Mouse (Mus musculus) small intestine, adult 2 months (tissue): ENCODE data around the gene Tradd. TPM values are rescaled to one million over a fixed set of nuclear protein-coding genes. Genes with fewer than 3 reads are reported as not detected.

Source experiments
- H3K27ac ChIP-seq: fragments of 200-500 bp; 2 replicates; pipeline ENCODE4 v1.5.1; 2012; ENCODE audit warnings: low read depth, low read length, control low read depth, inconsistent platforms; ENCODE audit not compliant: insufficient read depth
- H3K27me3 ChIP-seq: fragments of 200-500 bp; 2 replicates; pipeline ENCODE4 v1.6.1; 2012; ENCODE audit warnings: mild to moderate bottlenecking, moderate library complexity, low read length, inconsistent platforms; ENCODE audit not compliant: control insufficient read depth, insufficient read depth
- H3K36me3 ChIP-seq: fragments of 200-500 bp; 2 replicates; pipeline ENCODE4 v1.6.1; 2012; ENCODE audit warnings: mild to moderate bottlenecking, low read length, control low read depth, inconsistent platforms; ENCODE audit not compliant: control insufficient read depth, insufficient read depth
- H3K4me1 ChIP-seq: fragments of 200-500 bp; 2 replicates; pipeline ENCODE4 v1.6.1; 2012; ENCODE audit warnings: low read length, inconsistent platforms, mixed read lengths; ENCODE audit not compliant: control insufficient read depth, insufficient read depth, insufficient read length
- H3K4me3 ChIP-seq: fragments of 200-500 bp; 2 replicates; pipeline ENCODE4 v1.5.1; 2012; ENCODE audit warnings: low read depth, mild to moderate bottlenecking, control low read depth, inconsistent platforms, low read length, moderate library complexity
- CTCF ChIP-seq: fragments of 200-500 bp; IDR thresholded peaks from 2 replicates; pipeline ENCODE4 v1.5.1; 2012; ENCODE audit warnings: low read depth, mild to moderate bottlenecking, control low read depth, inconsistent platforms, low read length, moderate library complexity, mixed read lengths; ENCODE audit not compliant: insufficient replicate concordance, insufficient read length; ENCODE audit errors: extremely low read depth
- POLR2A ChIP-seq: fragments of 200-500 bp; IDR thresholded peaks from 2 replicates; pipeline ENCODE4 v1.6.1; 2012; ENCODE audit warnings: low read depth, mild to moderate bottlenecking, control low read depth, inconsistent platforms, low read length, moderate library complexity
- WGBS: fragments of 180-500 bp; shearing (Covaris S2); methylation state at CpG from one replicate; pipeline ENCODE4 v1.1.7; 2018; 5-methylcytosine and 5-hydroxymethylcytosine counted together
- polyA plus RNA-seq: library from polyadenylated mRNA; depleted of rRNA; stranded (reverse); fragments of >200 nt; gene quantifications from 2 replicates; pipeline ENCODE4 v1.2.3, GENCODE M21; 2012; rRNA removed

The Tradd gene
- polyA plus RNA-seq, 1 experiment: 112 TPM

DNA sequence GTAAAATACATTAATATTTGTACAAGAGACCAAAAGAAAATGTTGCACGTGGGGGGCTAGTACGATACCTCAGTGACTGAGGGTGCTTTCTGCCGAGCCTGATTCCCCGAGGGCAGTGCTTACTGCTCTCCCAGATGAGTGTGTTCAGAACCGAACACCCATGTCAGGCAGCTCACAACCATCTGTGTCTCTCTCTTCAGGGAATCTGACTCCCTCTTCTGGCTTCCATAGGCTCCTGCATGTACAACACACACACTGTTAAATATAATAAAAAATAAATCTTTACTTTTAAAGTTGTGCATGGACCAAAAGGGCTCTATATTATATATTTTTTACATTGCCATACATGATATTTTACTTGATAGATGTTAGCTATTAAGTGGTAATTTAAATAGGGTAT lies 50.3 kb downstream of the Tradd start:
- WGBS: 88% methylated on average over 5 of the region's 5 CpGs
- Histone ChIP-seq H3K4me1 (no peaks in the 10 kb centered on the region), H3K27ac (no peak overlapping the region), H3K27me3 (no peaks in the 10 kb centered on the region), H3K36me3 (peaks cover 7% of the 10 kb centered on the region), H3K4me3 (no peak overlapping the region)
- TF ChIP-seq POLR2A: no peak
- TF ChIP-seq CTCF: no peak

DNA sequence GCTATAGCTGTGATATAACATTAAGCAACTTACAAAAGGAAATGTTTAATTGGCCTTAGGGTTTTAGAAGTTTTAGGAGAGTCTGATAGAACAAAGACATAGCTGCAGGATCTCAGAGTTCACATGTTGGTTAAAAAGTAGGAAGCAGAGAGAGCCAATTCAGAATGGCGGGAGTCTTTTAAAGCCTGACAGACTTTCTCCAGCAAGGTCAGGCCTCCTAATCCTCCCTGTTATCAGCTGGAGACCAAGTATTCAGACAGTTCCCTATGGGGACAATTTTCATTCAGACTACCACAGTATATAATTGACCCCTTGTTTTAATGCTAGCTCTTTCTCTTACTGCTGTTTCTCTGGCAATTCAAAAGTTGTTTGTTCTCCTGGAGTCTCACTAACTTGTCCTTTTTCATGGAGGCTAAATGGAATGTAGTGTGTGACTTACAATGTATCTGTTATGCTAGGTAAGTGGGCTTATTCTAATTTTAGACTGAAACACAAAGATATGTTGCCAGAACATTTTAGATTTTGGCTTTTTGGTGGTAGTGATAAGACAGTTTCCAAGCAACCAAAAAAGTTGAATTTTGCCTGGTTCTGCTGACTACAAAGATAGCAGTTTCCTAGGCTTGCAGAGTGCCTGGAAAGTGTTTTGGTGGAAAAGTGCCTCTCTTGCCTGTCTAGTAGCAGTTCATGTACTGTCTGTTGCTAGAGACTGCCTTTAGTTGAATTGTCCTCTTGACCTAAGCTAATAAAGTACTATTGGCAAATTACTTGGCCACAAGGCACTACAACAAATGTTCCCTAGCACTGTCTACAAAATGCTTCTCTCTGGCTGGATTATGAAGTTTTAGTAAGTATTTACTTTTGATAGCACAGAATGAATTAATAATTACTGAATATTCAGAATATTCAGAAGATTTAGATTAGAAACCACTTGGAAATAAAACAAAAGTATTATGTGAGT lies 55.0 kb downstream of the Tradd start:
- no peak for TF ChIP-seq POLR2A
- TF ChIP-seq CTCF: no peak
- H3K36me3 ChIP-seq: peaks cover 3% of the 10 kb centered on the region; the same call in 1 of the 2 replicates
- H3K4me3 ChIP-seq: no peak overlapping the region
- H3K4me1 ChIP-seq: no peaks in the 10 kb centered on the region
- 93% methylated on average over 1 of the region's 1 CpGs for WGBS
- H3K27ac ChIP-seq: no peak overlapping the region
- H3K27me3 ChIP-seq: no peaks in the 10 kb centered on the region

Other genes starting within 250 kb of the Tradd start
- gene Ces3a, start 216.0 kb downstream of the Tradd start, polyA plus RNA-seq: 0.22 and 1.3 TPM in 2 replicates
- 0.18 TPM in 1 of 2 replicates, not detected in the other for gene Ces3b, start 180.9 kb downstream of the Tradd start, polyA plus RNA-seq
- not detected in 2 replicates for gene Ces4a, start 132.8 kb downstream of the Tradd start, polyA plus RNA-seq
- gene Cbfb, start 93.9 kb downstream of the Tradd start, polyA plus RNA-seq: 2.3 and 2.9 TPM in 2 replicates
- gene D230025D16Rik, start 39.5 kb downstream of the Tradd start, polyA plus RNA-seq: 6.3 and 9.4 TPM in 2 replicates
- 8.6 and 13.8 TPM in 2 replicates for gene B3gnt9, start 9.5 kb downstream of the Tradd start, polyA plus RNA-seq
- 12.4 and 34.9 TPM in 2 replicates for gene Fbxl8, start within 50 bp of the Tradd start, polyA plus RNA-seq
- 1.2 and 1.3 TPM in 2 replicates for gene Hsf4, start 5.2 kb upstream of the Tradd start, polyA plus RNA-seq
- gene Nol3, start 11.5 kb upstream of the Tradd start, polyA plus RNA-seq: 0.52 and 1.1 TPM in 2 replicates
- 1.6 and 2.6 TPM in 2 replicates for gene 4931428F04Rik, start 25.3 kb upstream of the Tradd start, polyA plus RNA-seq
- gene Exoc3l, start 31.5 kb upstream of the Tradd start, polyA plus RNA-seq: 2.1 and 3.1 TPM in 2 replicates
- 81.4 and 152 TPM in 2 replicates for gene E2f4, start 33.1 kb upstream of the Tradd start, polyA plus RNA-seq
- gene Elmo3, start 41.0 kb upstream of the Tradd start, polyA plus RNA-seq: 39.6 and 107 TPM in 2 replicates
- gene Lrrc29, start 61.7 kb upstream of the Tradd start, polyA plus RNA-seq: 2.7 and 6.9 TPM in 2 replicates
- gene Tmem208, start 61.7 kb upstream of the Tradd start, polyA plus RNA-seq: 77.5 and 105 TPM in 2 replicates
- gene Fhod1, start 83.3 kb upstream of the Tradd start, polyA plus RNA-seq: 15.4 and 19.6 TPM in 2 replicates
- gene Slc9a5, start 84.2 kb upstream of the Tradd start, polyA plus RNA-seq: 1.4 and 3.1 TPM in 2 replicates
- 0.14 and 0.41 TPM in 2 replicates for gene Plekhg4, start 108.7 kb upstream of the Tradd start, polyA plus RNA-seq
- not detected in 2 replicates for gene Kctd19, start 148.9 kb upstream of the Tradd start, polyA plus RNA-seq
- 0.06 TPM in 1 of 2 replicates, not detected in the other for gene Lrrc36, start 149.0 kb upstream of the Tradd start, polyA plus RNA-seq
- 36.9 and 60.5 TPM in 2 replicates for gene Tppp3, start 206.9 kb upstream of the Tradd start, polyA plus RNA-seq
- 14.8 and 15.2 TPM in 2 replicates for gene Zdhhc1, start 232.3 kb upstream of the Tradd start, polyA plus RNA-seq